Comparison of ENCODE assay signal across 8 mouse cellular contexts in the genomic region with DNA sequence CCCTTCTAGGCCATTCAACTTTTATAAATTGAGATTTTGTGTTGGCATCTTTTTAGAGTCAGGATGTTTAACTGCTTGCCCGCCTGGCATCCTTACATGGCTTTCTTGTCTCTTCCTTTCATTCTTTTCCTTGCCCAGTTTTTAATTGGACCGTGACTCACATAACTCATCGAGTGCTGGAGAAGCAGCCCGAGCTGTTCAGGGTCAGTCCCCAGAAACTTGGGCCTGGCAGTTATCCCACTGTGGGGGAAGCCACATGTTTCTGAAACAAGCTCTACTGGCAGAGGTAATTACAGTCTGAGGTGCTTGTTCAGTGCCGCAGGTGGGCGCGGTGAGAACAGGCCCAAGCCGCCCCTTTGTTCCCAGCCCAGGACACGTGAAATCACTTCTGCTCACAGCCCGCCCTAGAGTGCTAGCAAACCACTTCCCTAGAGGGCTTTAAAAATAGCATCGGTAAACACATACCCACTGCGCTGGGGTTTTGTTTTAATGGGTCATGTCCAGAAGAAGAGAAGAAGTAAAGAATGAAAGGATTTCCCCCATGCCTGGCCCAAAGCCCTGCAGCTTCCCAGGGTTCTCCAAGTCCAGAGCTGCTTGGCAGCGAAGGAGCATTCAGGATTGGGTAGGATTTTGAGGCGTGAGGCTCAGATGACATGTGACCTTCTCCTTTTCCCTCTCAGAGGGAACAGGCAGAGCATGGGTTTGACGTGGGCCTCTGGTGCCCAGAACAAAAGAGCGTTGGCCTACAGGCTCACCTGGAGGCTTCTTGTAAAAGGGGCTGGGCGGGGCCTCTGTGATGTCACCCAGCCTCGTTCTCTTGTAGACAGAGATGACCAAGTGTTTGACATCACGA. TPM values are rescaled to one million over a fixed set of nuclear protein-coding genes. Genes with fewer than 3 reads are reported as not detected.
DNase-seq lines count a peak whose midpoint lies in the region; ATAC-seq and TF ChIP-seq lines count a peak whose summit lies in the region.

No protein-coding gene starts in this region.

- WGBS in heart, embryonic 11.5 days (ENCODE audit: insufficient replicate concordance), result 66% methylated on average over 19 of the region's 19 CpGs
- 64% methylated on average over 19 of the region's 19 CpGs for whole genome bisulfite sequencing in hindbrain, embryonic 15.5 days
- WGBS in midbrain, embryonic 13.5 days, result 76% methylated on average over 19 of the region's 19 CpGs
- 12% methylated on average over 19 of the region's 19 CpGs for WGBS in spleen, adult 2 months

- H3K9ac ChIP-seq in heart, embryonic 11.5 days (ENCODE audit: low read depth, low read length), result no peak overlapping the region
- H3K9ac ChIP-seq in hindbrain, embryonic 15.5 days, result no peak overlapping the region
- H3K9ac ChIP-seq in midbrain, embryonic 13.5 days (replicated peaks), result no peak overlapping the region

- no peaks in the 10 kb centered on the region for H3K27me3 ChIP-seq in heart, embryonic 11.5 days (ENCODE audit: control insufficient read depth, insufficient read depth, low read length)
- peaks cover 3% of the 10 kb centered on the region; the same call in 1 of the 2 replicates for H3K27me3 ChIP-seq in hindbrain, embryonic 15.5 days
- peaks cover 23% of the 10 kb centered on the region for H3K27me3 ChIP-seq in midbrain, embryonic 13.5 days
- H3K27me3 ChIP-seq in spleen, adult 2 months (ENCODE audit: control insufficient read depth, insufficient read depth, low read length), result no peaks in the 10 kb centered on the region

- no peak for TF ChIP-seq POLR2A in spleen, adult 2 months (IDR thresholded peaks at IDR 0.05; ENCODE audit: low read depth, low read length)

- DNase-seq in heart, adult 11 months, result peak; percentile 97
- DNase-seq in frontal cortex, postnatal 10 days (ENCODE audit: low spot score in 2 of 2), result peak; percentile 61 to 66
- DNase-seq in left cerebral cortex, adult 2 months (ENCODE audit: extremely low spot score in 1 of 2, low spot score in 2 of 2), result peak; percentile 39 to 40
- DNase-seq in spleen, adult 2 months (ENCODE audit: low read depth in 1 of 2, low spot score in 2 of 2), result peak; percentile 78 to 79

- H3K27ac ChIP-seq in heart, embryonic 11.5 days (ENCODE audit: low read depth, low read length), result no peak overlapping the region
- peak overlapping the region; percentile 46 for H3K27ac ChIP-seq in hindbrain, embryonic 15.5 days (replicated peaks)
- peak overlapping the region; percentile 4 for H3K27ac ChIP-seq in left cerebral cortex, adult 2 months
- H3K27ac ChIP-seq in midbrain, embryonic 13.5 days, result 0 out of 2 replicates have a peak overlapping the region, but pooled peaks have one; percentile 21
- peak overlapping the region; percentile 96 for H3K27ac ChIP-seq in spleen, adult 2 months (ENCODE audit: insufficient read depth, low read length)

- intact Hi-C loops in left cerebral cortex, adult 2 months (cut with DNase I), result loop anchor here (2.0 kb wide), 2 partner anchors 29 to 67 kb away; partner anchors contain the start of gene Usp6nl

- ATAC-seq in heart, embryonic 11.5 days (replicated peaks; ENCODE audit: insufficient number of reproducible peaks, low FRiP score, low TSS enrichment), result no peak
- 0 out of 2 replicates have a peak, but pooled peaks have one; percentile 21 for ATAC-seq in cerebellum, adult (ENCODE audit: insufficient number of reproducible peaks, low FRiP score, low TSS enrichment)
- ATAC-seq in hindbrain, embryonic 15.5 days (ENCODE audit: low FRiP score, low read depth), result peak; percentile 72; the same call in 1 of the 2 replicates
- 0 out of 2 replicates have a peak, but pooled peaks have one; percentile 7 for ATAC-seq in midbrain, embryonic 13.5 days

- no peak for TF ChIP-seq CTCF in left cerebral cortex, adult 2 months (IDR thresholded peaks at IDR 0.05)
- TF ChIP-seq CTCF in spleen, adult 2 months (IDR thresholded peaks at IDR 0.05; ENCODE audit: extremely low read depth, insufficient read depth, insufficient read length, insufficient replicate concordance), result no peak

- H3K4me3 ChIP-seq in heart, embryonic 11.5 days (ENCODE audit: low read depth, low read length), result no peak overlapping the region
- H3K4me3 ChIP-seq in hindbrain, embryonic 15.5 days, result no peak overlapping the region
- H3K4me3 ChIP-seq in left cerebral cortex, adult 2 months, result no peak overlapping the region
- no peak overlapping the region for H3K4me3 ChIP-seq in midbrain, embryonic 13.5 days (replicated peaks)
- H3K4me3 ChIP-seq in spleen, adult 2 months (ENCODE audit: extremely low read depth, insufficient read depth, insufficient read length), result peak overlapping the region; percentile 24; the same call in 1 of the 2 replicates

- 0 out of 2 replicates have a peak, but pooled peaks cover 4% of the 10 kb centered on the region for H3K9me3 ChIP-seq in heart, embryonic 11.5 days (replicated peaks; ENCODE audit: control insufficient read depth, low read length)
- no peaks in the 10 kb centered on the region for H3K9me3 ChIP-seq in hindbrain, embryonic 15.5 days
- H3K9me3 ChIP-seq in midbrain, embryonic 13.5 days, result peaks cover 10% of the 10 kb centered on the region; the same call in 1 of the 2 replicates

- peaks cover 8% of the 10 kb centered on the region; the same call in 1 of the 2 replicates for H3K4me1 ChIP-seq in heart, embryonic 11.5 days (ENCODE audit: control insufficient read depth, insufficient read depth, low read length)
- peaks cover 5% of the 10 kb centered on the region for H3K4me1 ChIP-seq in hindbrain, embryonic 15.5 days (replicated peaks)
- peaks cover 8% of the 10 kb centered on the region for H3K4me1 ChIP-seq in midbrain, embryonic 13.5 days (replicated peaks)
- H3K4me1 ChIP-seq in spleen, adult 2 months (ENCODE audit: control insufficient read depth, insufficient read depth, insufficient read length), result peaks cover 37% of the 10 kb centered on the region

- H3K4me2 ChIP-seq in heart, embryonic 11.5 days, result no peak overlapping the region
- H3K4me2 ChIP-seq in hindbrain, embryonic 15.5 days, result no peak overlapping the region
- no peak overlapping the region for H3K4me2 ChIP-seq in midbrain, embryonic 13.5 days (replicated peaks)

- no peaks in the 10 kb centered on the region for H3K36me3 ChIP-seq in heart, embryonic 11.5 days (ENCODE audit: control insufficient read depth, insufficient read depth, low read length)
- no peaks in the 10 kb centered on the region for H3K36me3 ChIP-seq in hindbrain, embryonic 15.5 days
- H3K36me3 ChIP-seq in midbrain, embryonic 13.5 days, result no peaks in the 10 kb centered on the region
- H3K36me3 ChIP-seq in spleen, adult 2 months (ENCODE audit: control insufficient read depth, insufficient read depth, low read length), result no peaks in the 10 kb centered on the region

RNA-seq across cellular contexts. Expression of gene Echdc3, which starts 43.4 kb away (rescaled TPM):
- 6.7 and 8.8 TPM in 2 replicates for polyA plus RNA-seq in heart, embryonic 11.5 days (2014; fragmentation: Nextera tagmentation; extraction: Ambion mirVana)
- polyA plus RNA-seq in hindbrain, embryonic 15.5 days (2015; fragmentation: Nextera tagmentation; extraction: Ambion mirVana), result 1.3 and 1.4 TPM in 2 replicates
- 1 to 10 TPM; 1.1 to 1.5 TPM for total RNA-seq in left cerebral cortex, adult 2 months (2021)
- polyA plus RNA-seq in midbrain, embryonic 13.5 days (2015; fragmentation: Nextera tagmentation; extraction: Ambion mirVana), result 1.9 and 2.3 TPM in 2 replicates
- polyA plus RNA-seq in spleen, adult 2 months (2012; rRNA removed), result 1.5 and 1.8 TPM in 2 replicates

Comparison
In these comparisons a context has a peak if more than half of its experiments do, and no peak if none do; other contexts are left out.
1. DNase-seq: peak in every context shown above with its lines; median percentile 97 in heart, adult 11 months; 78 in spleen, adult 2 months; 64 in frontal cortex, postnatal 10 days; 40 in left cerebral cortex, adult 2 months.